Mouse (Mus musculus) forebrain, embryonic 15.5 days (tissue): ENCODE measurements around the gene Rbm12. TPM values are rescaled to one million over a fixed set of nuclear protein-coding genes. Genes with fewer than 3 reads are reported as not detected.
"Not testable (repeated sequence)": the region's sequence is repeated elsewhere in the genome, so short reads cannot be mapped to it uniquely, and the experiment has no call there.

Source experiments
- ATAC-seq: fragments of 200-750 bp; cut with Nextera tagmentation; replicated peaks from 2 replicates; pipeline ENCODE4 v1.8.0; 2017; ENCODE audit warnings: mild to moderate bottlenecking, moderate TSS enrichment, moderate library complexity
- H3K27ac ChIP-seq: fragments of 300-500 bp; sonication (generic); replicated peaks from 2 replicates; pipeline ENCODE4 v1.5.1; 2015; ENCODE audit warnings: mild to moderate bottlenecking, inconsistent platforms
- H3K27me3 ChIP-seq: fragments of 300-500 bp; sonication (generic); 2 replicates; pipeline ENCODE4 v1.6.1; 2015; ENCODE audit warnings: inconsistent platforms
- H3K36me3 ChIP-seq: fragments of 300-500 bp; sonication (generic); 2 replicates; pipeline ENCODE4 v1.6.1; 2015; ENCODE audit warnings: mild to moderate bottlenecking, inconsistent platforms
- H3K4me1 ChIP-seq: fragments of 300-500 bp; sonication (generic); 2 replicates; pipeline ENCODE4 v1.6.1; 2015; ENCODE audit warnings: inconsistent platforms
- H3K4me2 ChIP-seq: fragments of 300-500 bp; sonication (generic); replicated peaks from 2 replicates; pipeline ENCODE4 v1.6.1; 2015; ENCODE audit warnings: mild to moderate bottlenecking, inconsistent platforms
- H3K4me3 ChIP-seq: fragments of 300-500 bp; sonication (generic); 2 replicates; pipeline ENCODE4 v1.5.1; 2015; ENCODE audit warnings: mild to moderate bottlenecking, inconsistent platforms
- H3K9ac ChIP-seq: fragments of 300-500 bp; sonication (generic); replicated peaks from 2 replicates; pipeline ENCODE4 v1.6.1; 2015; ENCODE audit warnings: mild to moderate bottlenecking, inconsistent platforms
- H3K9me3 ChIP-seq: fragments of 300-500 bp; sonication (generic); 2 replicates; pipeline ENCODE4 v1.6.1; 2016; ENCODE audit warnings: inconsistent platforms
- WGBS: fragments of 180-500 bp; shearing (Covaris S2); methylation state at CpG from one replicate; pipeline ENCODE4 v1.1.7; 2015; ENCODE audit warnings: mixed read lengths; 5-methylcytosine and 5-hydroxymethylcytosine counted together
- polyA plus RNA-seq: library from polyadenylated mRNA; unstranded; fragments of >200 nt; fragmentation: Nextera tagmentation; extraction: Ambion mirVana; gene quantifications from 2 replicates; pipeline ENCODE4 v1.2.1, GENCODE M21; 2015

Gene Rbm12
- polyA plus RNA-seq, 1 experiment from 2014 or later = 31.1 TPM

DNA sequence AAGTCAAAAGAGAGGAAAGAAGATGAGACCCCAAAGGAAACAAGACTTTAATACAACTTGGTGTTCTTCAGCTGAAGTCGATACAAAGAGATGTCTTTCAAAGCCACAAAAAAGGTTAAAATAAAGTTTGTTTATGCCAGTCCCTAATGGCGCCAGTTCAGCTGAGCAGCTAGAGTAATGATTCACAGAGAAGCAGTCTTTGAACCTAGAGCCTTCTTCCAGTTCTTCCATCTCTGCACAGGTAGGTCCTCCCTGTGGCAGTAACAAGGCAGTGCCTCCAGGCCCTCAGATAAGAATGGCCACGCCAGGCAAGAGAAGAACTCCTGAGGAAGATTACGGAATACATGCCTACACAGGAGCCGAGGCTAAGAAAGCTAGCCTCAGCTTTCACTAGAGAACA lies 12.0 kb upstream of the Rbm12 start:
- Histone ChIP-seq H3K4me3 (no peak overlapping the region), H3K4me1 (no peaks in the 10 kb centered on the region), H3K4me2 (no peak overlapping the region), H3K9ac (no peak overlapping the region), H3K36me3 (peaks cover 9% of the 10 kb centered on the region; the same call in 1 of the 2 replicates), H3K9me3 (no peaks in the 10 kb centered on the region), H3K27ac (no peak overlapping the region), H3K27me3 (no peaks in the 10 kb centered on the region)
- ATAC-seq = no peak
- WGBS = 90% methylated on average over 5 of the region's 5 CpGs

DNA sequence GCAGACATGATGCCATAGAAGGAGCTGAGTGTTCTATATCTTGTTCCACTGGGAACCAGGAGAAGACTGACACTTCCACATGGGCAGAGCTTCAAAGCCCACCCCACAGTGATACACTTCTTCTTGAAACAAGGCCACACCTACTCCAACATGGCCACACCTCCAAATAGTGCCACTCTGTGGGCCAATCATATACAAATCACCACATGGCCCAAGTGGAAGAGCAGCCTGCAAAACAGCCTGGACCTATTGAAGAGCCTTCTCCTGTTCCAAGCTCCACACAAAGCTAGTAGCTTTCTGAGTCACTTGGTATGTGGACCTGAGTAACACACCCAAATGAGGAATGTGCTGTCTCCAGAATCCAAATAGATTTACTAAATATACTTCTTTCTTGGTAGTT lies 7.8 kb upstream of the Rbm12 start:
- no peak overlapping the region for H3K27ac ChIP-seq
- no peak overlapping the region for H3K9ac ChIP-seq
- no peaks in the 10 kb centered on the region for H3K4me1 ChIP-seq
- no peaks in the 10 kb centered on the region for H3K27me3 ChIP-seq
- H3K4me3 ChIP-seq = no peak overlapping the region
- H3K4me2 ChIP-seq = no peak overlapping the region
- ATAC-seq = no peak
- H3K36me3 ChIP-seq = 0 out of 2 replicates have a peak, but pooled peaks cover 4% of the 10 kb centered on the region
- no peaks in the 10 kb centered on the region for H3K9me3 ChIP-seq

- Histone ChIP-seq H3K27ac (peak overlapping the region; percentile 94), H3K4me2 (peak overlapping the region; percentile 53), H3K4me1 (peaks cover 20% of the 10 kb centered on the region), H3K4me3 (peak overlapping the region; percentile 98), H3K9ac (peak overlapping the region; percentile 97)
- ATAC-seq, H3K36me3 ChIP-seq, H3K9me3 ChIP-seq, H3K27me3 ChIP-seq: not testable (repeated sequence)
- 24% methylated on average over 5 of the region's 5 CpGs for WGBS
Observed at GRCm38 (mm10) chr2:156112080-156112423, 274 bp upstream of the Rbm12 start.

GRCm38 (mm10) chr2:156110627-156111357 lies 986 bp downstream of the Rbm12 start:
- no peaks in the 10 kb centered on the region for H3K9me3 ChIP-seq
- peak overlapping the region; percentile 53 for H3K4me2 ChIP-seq
- no peaks in the 10 kb centered on the region for H3K36me3 ChIP-seq
- ATAC-seq = peak; percentile 70
- H3K4me3 ChIP-seq = peak overlapping the region; percentile 98
- peaks cover 25% of the 10 kb centered on the region for H3K4me1 ChIP-seq
- peak overlapping the region; percentile 94 for H3K27ac ChIP-seq
- peak overlapping the region; percentile 97 for H3K9ac ChIP-seq
- under 1% methylated on average over 16 of the region's 16 CpGs for WGBS
- H3K27me3 ChIP-seq = no peaks in the 10 kb centered on the region

- peaks cover 26% of the 10 kb centered on the region for H3K36me3 ChIP-seq
- no peak for ATAC-seq
- 73% methylated on average over 5 of the region's 5 CpGs for WGBS
- H3K4me2 ChIP-seq = no peak overlapping the region
- no peak overlapping the region for H3K9ac ChIP-seq
- no peaks in the 10 kb centered on the region for H3K9me3 ChIP-seq
- H3K27me3 ChIP-seq = no peaks in the 10 kb centered on the region
- no peak overlapping the region for H3K4me3 ChIP-seq
- H3K4me1 ChIP-seq = peaks cover 21% of the 10 kb centered on the region
- H3K27ac ChIP-seq = no peak overlapping the region
Observed at GRCm38 (mm10) chr2:156091926-156092325, 19.9 kb downstream of the Rbm12 start.

- Histone ChIP-seq H3K36me3 (peaks cover 6% of the 10 kb centered on the region; the same call in 1 of the 2 replicates), H3K27ac (0 out of 2 replicates have a peak overlapping the region, but pooled peaks have one; percentile 28), H3K4me1 (peaks cover 21% of the 10 kb centered on the region), H3K27me3 (no peaks in the 10 kb centered on the region), H3K4me3 (no peak overlapping the region), H3K9ac (no peak overlapping the region), H3K9me3 (no peaks in the 10 kb centered on the region), H3K4me2 (no peak overlapping the region)
- ATAC-seq = 0 out of 2 replicates have a peak, but pooled peaks have one; percentile 53
- 17% methylated on average over 1 of the region's 1 CpGs for WGBS
Observed at GRCm38 (mm10) chr2:156089799-156090198, 22.0 kb downstream of the Rbm12 start.

DNA sequence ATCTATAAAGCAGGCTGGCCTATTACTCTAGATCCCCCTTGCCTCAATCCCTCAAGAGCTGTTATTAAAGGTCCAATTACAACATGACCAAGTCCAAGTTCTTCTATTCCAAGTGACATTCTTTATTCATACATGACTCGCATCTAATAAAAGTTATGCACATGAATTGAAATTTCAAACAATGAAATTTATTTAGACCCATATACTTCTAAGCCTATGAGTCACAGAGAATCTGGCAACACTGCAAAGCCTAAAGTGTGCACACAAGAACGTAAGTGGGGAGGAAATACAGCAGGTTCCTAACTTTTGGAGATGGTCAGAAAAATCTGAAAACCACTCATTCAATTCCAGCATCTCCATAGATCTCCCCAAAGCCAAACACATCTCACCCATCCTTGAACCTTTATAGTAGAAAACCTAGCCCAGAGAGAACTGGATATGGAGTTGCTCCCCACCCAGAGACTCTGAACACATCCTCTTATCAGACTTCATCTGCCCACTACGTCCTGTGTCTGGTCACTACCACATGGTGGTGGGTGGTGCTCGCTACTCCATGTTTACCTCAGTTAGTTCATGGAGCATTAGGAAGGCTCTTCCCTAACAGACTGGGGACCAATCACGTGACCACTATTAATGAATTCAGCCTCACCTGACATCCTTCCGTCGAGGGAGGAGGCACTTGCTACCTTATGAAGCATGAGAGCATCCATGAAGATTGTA lies 24.2 kb downstream of the Rbm12 start:
- H3K27me3 ChIP-seq = no peaks in the 10 kb centered on the region
- H3K36me3 ChIP-seq = peaks cover 4% of the 10 kb centered on the region; the same call in 1 of the 2 replicates
- no peaks in the 10 kb centered on the region for H3K9me3 ChIP-seq
- no peak overlapping the region for H3K4me2 ChIP-seq
- no peak for ATAC-seq
- peaks cover 21% of the 10 kb centered on the region for H3K4me1 ChIP-seq
- H3K27ac ChIP-seq = no peak overlapping the region
- H3K9ac ChIP-seq = no peak overlapping the region
- H3K4me3 ChIP-seq = no peak overlapping the region
- 87% methylated on average over 7 of the region's 7 CpGs for WGBS

- no peak overlapping the region for H3K4me2 ChIP-seq
- no peak for ATAC-seq
- 89% methylated on average over 3 of the region's 3 CpGs for WGBS
Observed at GRCm38 (mm10) chr2:156084541-156084940, 27.2 kb downstream of the Rbm12 start.

GRCm38 (mm10) chr2:156080391-156080790 lies 31.4 kb downstream of the Rbm12 start:
- no peak for ATAC-seq
- H3K4me1 ChIP-seq = no peaks in the 10 kb centered on the region
- H3K4me2 ChIP-seq = no peak overlapping the region
- H3K36me3 ChIP-seq = peaks cover 36% of the 10 kb centered on the region
- H3K27ac ChIP-seq = no peak overlapping the region
- H3K9ac ChIP-seq = no peak overlapping the region
- WGBS = 89% methylated on average over 7 of the region's 7 CpGs
- H3K4me3 ChIP-seq = no peak overlapping the region
- no peaks in the 10 kb centered on the region for H3K9me3 ChIP-seq
- H3K27me3 ChIP-seq = no peaks in the 10 kb centered on the region

More at GRCm38 (mm10) chr2:156084541-156084940, 27.2 kb downstream of the Rbm12 start:
- Histone ChIP-seq H3K9ac (no peak overlapping the region), H3K4me3 (no peak overlapping the region), H3K36me3 (peaks cover 4% of the 10 kb centered on the region; the same call in 1 of the 2 replicates), H3K9me3 (no peaks in the 10 kb centered on the region), H3K27ac (no peak overlapping the region), H3K27me3 (no peaks in the 10 kb centered on the region), H3K4me1 (peaks cover 1% of the 10 kb centered on the region)

DNA sequence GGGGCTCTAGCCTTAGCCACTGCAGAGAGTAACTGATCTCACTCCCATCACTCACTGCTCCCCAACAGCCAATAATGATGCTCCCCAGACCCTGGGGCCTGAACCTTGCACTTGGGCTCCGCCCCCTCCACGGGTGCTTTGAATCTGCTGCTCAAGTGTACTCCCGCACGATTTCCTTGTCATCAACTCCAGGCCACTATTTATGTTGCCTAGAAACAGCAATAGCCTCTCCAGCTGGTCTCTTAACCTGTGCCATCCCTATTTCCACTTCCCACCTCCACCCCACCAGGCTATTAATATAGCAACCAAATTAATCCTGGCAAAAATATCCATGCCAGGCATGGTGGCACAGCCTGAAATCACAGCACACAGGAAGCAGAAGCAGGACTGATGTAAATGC lies 32.1 kb downstream of the Rbm12 start:
- ATAC-seq = no peak

GRCm38 (mm10) chr2:156079183-156079560 lies 32.6 kb downstream of the Rbm12 start:
- Histone ChIP-seq H3K27ac (no peak overlapping the region), H3K27me3 (no peaks in the 10 kb centered on the region), H3K4me1 (no peaks in the 10 kb centered on the region), H3K4me3 (no peak overlapping the region), H3K9me3 (no peaks in the 10 kb centered on the region), H3K36me3 (peaks cover 47% of the 10 kb centered on the region), H3K4me2 (no peak overlapping the region), H3K9ac (no peak overlapping the region)
- 89% methylated on average over 8 of the region's 8 CpGs for WGBS
- ATAC-seq = no peak

More for the DNA sequence above, 32.1 kb downstream of the Rbm12 start:
- Histone ChIP-seq H3K4me2 (no peak overlapping the region), H3K4me3 (no peak overlapping the region), H3K9me3 (no peaks in the 10 kb centered on the region), H3K4me1 (no peaks in the 10 kb centered on the region), H3K36me3 (peaks cover 42% of the 10 kb centered on the region), H3K27me3 (no peaks in the 10 kb centered on the region), H3K9ac (no peak overlapping the region), H3K27ac (no peak overlapping the region)
- WGBS = 44% methylated on average over 4 of the region's 4 CpGs

DNA sequence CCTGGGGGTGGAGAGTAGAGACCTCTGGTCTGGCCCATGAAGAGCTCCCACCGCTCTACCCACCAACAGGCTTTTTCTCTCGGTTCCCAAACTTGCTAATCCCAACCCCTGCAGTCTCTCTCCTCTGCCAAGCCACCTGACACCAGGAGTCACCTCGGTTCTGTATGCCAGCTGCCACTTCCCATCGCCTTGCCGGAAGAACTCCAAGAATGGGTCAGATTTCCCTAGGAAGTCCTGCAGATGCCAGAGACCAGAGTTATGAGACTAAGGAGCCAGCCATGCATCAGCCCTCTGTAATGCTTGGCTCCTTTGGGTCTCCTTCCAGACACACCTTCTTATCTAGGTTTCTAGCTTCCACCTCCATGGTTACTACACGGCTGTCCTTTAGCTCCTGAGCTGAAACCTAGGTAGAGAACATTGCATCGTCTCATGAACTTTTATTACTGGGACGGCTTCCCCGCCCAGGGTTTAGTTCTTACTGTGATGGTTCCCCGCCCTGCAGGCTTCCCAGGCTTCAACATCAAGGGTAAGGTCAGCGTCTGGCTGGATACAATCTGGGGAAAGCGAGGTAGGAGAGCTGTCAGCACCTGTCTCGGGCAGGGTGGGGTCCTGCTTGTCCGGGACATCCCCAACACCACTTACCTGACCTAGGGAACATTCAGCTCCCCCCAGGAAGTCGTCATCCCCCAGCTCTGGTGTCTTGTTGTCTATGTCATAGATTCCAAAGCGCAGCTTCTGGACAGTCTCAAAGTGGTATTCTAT lies 33.2 kb downstream of the Rbm12 start:
- Histone ChIP-seq H3K9me3 (no peaks in the 10 kb centered on the region), H3K4me2 (no peak overlapping the region), H3K9ac (no peak overlapping the region), H3K4me1 (no peaks in the 10 kb centered on the region), H3K27me3 (no peaks in the 10 kb centered on the region), H3K4me3 (no peak overlapping the region), H3K27ac (no peak overlapping the region), H3K36me3 (peaks cover 53% of the 10 kb centered on the region)
- WGBS = 90% methylated on average over 16 of the region's 16 CpGs
- no peak for ATAC-seq
